Mouse (Mus musculus) frontal cortex, postnatal 36 days (tissue): ENCODE measurements around the gene Dock9.

Experiments used
- DNase-seq, 2 experiments: peaks; one replicate each; pipeline ENCODE4 v3.0.0; 2022; ENCODE audit warnings: low spot score in 2 of 2

Gene Dock9

GRCm38 (mm10) chr14:121791935-121792334, 5.7 kb downstream of the Dock9 start:
- DNase-seq, result no peak

- DNase-seq, result no peak
These were observed 6.5 kb downstream of the Dock9 start for GRCm38 (mm10) chr14:121791112-121791511.

- no peak for DNase-seq
These were observed 8.4 kb downstream of the Dock9 start for GRCm38 (mm10) chr14:121789273-121789672.

GRCm38 (mm10) chr14:121788451-121788850, 9.2 kb downstream of the Dock9 start:
- no peak for DNase-seq

GRCm38 (mm10) chr14:121787430-121787829, 10.2 kb downstream of the Dock9 start:
- DNase-seq, result no peak

GRCm38 (mm10) chr14:121786900-121787299, 10.7 kb downstream of the Dock9 start:
- no peak for DNase-seq

- no peak for DNase-seq
These were observed 12.2 kb downstream of the Dock9 start for GRCm38 (mm10) chr14:121785394-121785793.

- DNase-seq, result no peak
These were observed 16.6 kb downstream of the Dock9 start for GRCm38 (mm10) chr14:121780942-121781531.

- no peak for DNase-seq
These were observed 17.3 kb downstream of the Dock9 start for GRCm38 (mm10) chr14:121780144-121780913.

GRCm38 (mm10) chr14:121779620-121780019, 18.0 kb downstream of the Dock9 start:
- DNase-seq, result no peak

GRCm38 (mm10) chr14:121777279-121777831, 20.3 kb downstream of the Dock9 start:
- no peak for DNase-seq

- DNase-seq, result no peak
These were observed 20.9 kb downstream of the Dock9 start for GRCm38 (mm10) chr14:121776749-121777148.

- no peak for DNase-seq
These were observed 35.6 kb downstream of the Dock9 start for GRCm38 (mm10) chr14:121762021-121762452.

- no peak for DNase-seq
These were observed 37.2 kb downstream of the Dock9 start for GRCm38 (mm10) chr14:121760403-121760802.

GRCm38 (mm10) chr14:121754110-121754509, 43.5 kb downstream of the Dock9 start:
- DNase-seq, result no peak

GRCm38 (mm10) chr14:121752686-121753426, 44.8 kb downstream of the Dock9 start:
- DNase-seq, result peak in 1 of 2 experiments; percentile 25

GRCm38 (mm10) chr14:121749606-121750005, 48.0 kb downstream of the Dock9 start:
- DNase-seq, result no peak

GRCm38 (mm10) chr14:121749084-121749483, 48.6 kb downstream of the Dock9 start:
- DNase-seq, result no peak

GRCm38 (mm10) chr14:121747360-121747759, 50.3 kb downstream of the Dock9 start:
- no peak for DNase-seq

GRCm38 (mm10) chr14:121743787-121744417, 53.7 kb downstream of the Dock9 start:
- DNase-seq, result no peak
